Mouse (Mus musculus) kidney, embryonic 15.5 days (tissue): ENCODE results near the gene Zup1. TPM values are rescaled to one million over a fixed set of nuclear protein-coding genes. Genes with fewer than 3 reads are reported as not detected.
"Not testable (repeated sequence)": the region's sequence is repeated elsewhere in the genome, so short reads cannot be mapped to it uniquely, and the experiment has no call there.

Experiments used
- ATAC-seq: fragments of 200-750 bp; cut with Nextera tagmentation; replicated peaks from 2 replicates; pipeline ENCODE4 v1.8.0; 2017; ENCODE audit warnings: moderate TSS enrichment; ENCODE audit not compliant: low FRiP score
- H3K27ac ChIP-seq: fragments of 300-500 bp; sonication (generic); 2 replicates; pipeline ENCODE4 v1.5.1; 2015; ENCODE audit warnings: mild to moderate bottlenecking, inconsistent platforms
- H3K27me3 ChIP-seq: fragments of 300-500 bp; sonication (generic); 2 replicates; pipeline ENCODE4 v1.6.1; 2015; ENCODE audit warnings: inconsistent platforms
- H3K36me3 ChIP-seq: fragments of 300-500 bp; sonication (generic); 2 replicates; pipeline ENCODE4 v1.6.1; 2015; ENCODE audit warnings: inconsistent platforms
- H3K4me1 ChIP-seq: fragments of 300-500 bp; sonication (generic); 2 replicates; pipeline ENCODE4 v1.6.1; 2015; ENCODE audit warnings: inconsistent platforms
- H3K4me2 ChIP-seq: fragments of 300-500 bp; sonication (generic); 2 replicates; pipeline ENCODE4 v1.6.1; 2015; ENCODE audit warnings: moderate library complexity, mild to moderate bottlenecking, inconsistent platforms
- H3K4me3 ChIP-seq: fragments of 300-500 bp; sonication (generic); replicated peaks from 2 replicates; pipeline ENCODE4 v1.5.1; 2015; ENCODE audit warnings: mild to moderate bottlenecking, inconsistent platforms
- H3K9ac ChIP-seq: fragments of 300-500 bp; sonication (generic); 2 replicates; pipeline ENCODE4 v1.6.1; 2015; ENCODE audit warnings: mild to moderate bottlenecking, inconsistent platforms
- H3K9me3 ChIP-seq: fragments of 300-500 bp; sonication (generic); replicated peaks from 2 replicates; pipeline ENCODE4 v1.6.1; 2016; ENCODE audit warnings: inconsistent platforms
- WGBS: fragments of 180-500 bp; shearing (Covaris S2); methylation state at CpG from one replicate; pipeline ENCODE4 v1.1.7; 2015; ENCODE audit warnings: mixed read lengths; 5-methylcytosine and 5-hydroxymethylcytosine counted together
- polyA plus RNA-seq: library from polyadenylated mRNA; unstranded; fragments of >200 nt; fragmentation: Nextera tagmentation; extraction: Ambion mirVana; gene quantifications from 2 replicates; pipeline ENCODE4 v1.2.1, GENCODE M21; 2015

Gene Zup1
- polyA plus RNA-seq, 1 experiment from 2014 or later, result 21.9 TPM

DNA sequence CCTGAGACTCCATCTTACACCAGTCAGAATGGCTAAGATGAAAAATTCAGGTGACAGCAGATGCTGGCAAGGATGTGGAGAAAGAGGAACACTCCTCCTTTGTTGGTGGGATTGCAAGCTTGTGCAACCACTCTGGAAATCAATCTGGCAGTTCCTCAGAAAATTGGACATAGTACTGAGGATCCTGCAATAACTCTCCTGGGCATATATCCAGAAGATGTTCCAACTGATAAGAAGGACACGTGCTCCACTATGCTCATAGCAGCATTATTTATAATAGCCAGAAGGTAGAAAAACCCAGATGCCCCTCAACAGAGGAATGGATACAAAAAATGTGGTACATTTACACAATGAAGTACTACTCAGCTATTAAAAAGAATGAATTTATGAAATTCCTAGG lies 49.5 kb downstream of the Zup1 start:
- not testable (repeated sequence) for H3K36me3 ChIP-seq, H3K9me3 ChIP-seq, H3K9ac ChIP-seq, ATAC-seq, H3K4me2 ChIP-seq, H3K27me3 ChIP-seq, H3K27ac ChIP-seq, H3K4me3 ChIP-seq, H3K4me1 ChIP-seq
- WGBS, result 80% methylated on average over 1 of the region's 1 CpGs

DNA sequence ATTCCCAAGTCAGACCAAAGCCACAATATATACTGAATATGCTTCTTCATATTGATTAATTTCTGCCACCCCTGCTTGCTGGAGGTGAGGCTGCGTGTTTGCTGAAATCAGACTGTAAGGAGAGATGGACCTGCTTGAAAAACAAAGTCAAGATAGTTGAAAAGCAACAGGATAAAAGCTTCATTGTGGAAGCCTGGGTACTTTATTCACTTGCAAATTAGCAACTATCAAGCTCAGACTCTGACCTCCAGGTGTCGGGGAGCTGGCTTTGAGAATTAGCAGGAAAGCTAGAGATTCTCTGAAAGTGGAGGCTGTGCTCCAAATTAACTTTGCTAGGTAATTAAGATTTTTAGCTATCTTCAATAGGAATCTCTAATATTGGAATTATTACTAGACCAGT lies 68.7 kb downstream of the Zup1 start:
- H3K4me3 ChIP-seq, H3K9ac ChIP-seq, H3K36me3 ChIP-seq, H3K9me3 ChIP-seq, H3K4me2 ChIP-seq, H3K27me3 ChIP-seq, H3K4me1 ChIP-seq, ATAC-seq, H3K27ac ChIP-seq: not testable (repeated sequence)
- WGBS, result 86% methylated on average over 2 of the region's 2 CpGs

DNA sequence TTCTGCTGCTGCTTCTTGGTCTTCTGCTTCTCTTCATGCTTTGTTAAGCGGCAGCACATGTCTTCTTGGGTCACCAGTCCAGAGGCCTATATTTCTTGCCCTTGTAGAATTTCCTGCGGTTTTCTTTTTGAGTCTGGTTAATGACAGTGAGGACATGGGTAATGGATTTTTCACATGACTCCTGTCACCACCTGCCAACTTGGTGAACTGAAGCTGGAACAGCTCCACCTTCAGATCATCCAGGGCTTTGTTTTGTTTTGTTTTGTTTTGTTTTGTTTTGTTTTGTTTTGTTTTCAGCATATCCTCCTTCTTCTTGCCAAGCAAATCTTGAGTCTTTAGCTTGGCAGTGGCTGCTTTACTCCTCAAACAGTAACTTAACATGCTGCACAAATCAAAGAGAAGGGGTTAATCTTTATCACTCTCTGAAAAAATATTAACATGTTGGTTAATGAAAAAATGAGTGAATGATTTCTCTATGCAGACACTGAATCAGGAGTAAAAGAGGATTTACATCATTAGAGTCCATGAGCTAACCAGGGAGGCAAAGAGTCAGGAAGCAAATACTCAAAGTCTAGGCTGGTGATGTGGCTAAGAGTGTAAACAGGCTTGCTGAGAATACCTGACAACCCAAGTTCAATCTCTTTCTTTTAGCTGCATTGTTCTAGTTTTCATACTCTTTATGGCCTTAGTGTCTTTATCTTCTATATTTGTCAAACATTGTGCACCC lies 78.2 kb downstream of the Zup1 start:
- 52% methylated on average over 2 of the region's 2 CpGs for WGBS
- no peak overlapping the region for H3K9ac ChIP-seq
- no peak overlapping the region for H3K27ac ChIP-seq
- H3K27me3 ChIP-seq, result no peaks in the 10 kb centered on the region
- peak; percentile 79 for ATAC-seq
- H3K36me3 ChIP-seq, result no peaks in the 10 kb centered on the region
- no peaks in the 10 kb centered on the region for H3K9me3 ChIP-seq
- no peaks in the 10 kb centered on the region for H3K4me1 ChIP-seq
- no peak overlapping the region for H3K4me3 ChIP-seq
- no peak overlapping the region for H3K4me2 ChIP-seq

DNA sequence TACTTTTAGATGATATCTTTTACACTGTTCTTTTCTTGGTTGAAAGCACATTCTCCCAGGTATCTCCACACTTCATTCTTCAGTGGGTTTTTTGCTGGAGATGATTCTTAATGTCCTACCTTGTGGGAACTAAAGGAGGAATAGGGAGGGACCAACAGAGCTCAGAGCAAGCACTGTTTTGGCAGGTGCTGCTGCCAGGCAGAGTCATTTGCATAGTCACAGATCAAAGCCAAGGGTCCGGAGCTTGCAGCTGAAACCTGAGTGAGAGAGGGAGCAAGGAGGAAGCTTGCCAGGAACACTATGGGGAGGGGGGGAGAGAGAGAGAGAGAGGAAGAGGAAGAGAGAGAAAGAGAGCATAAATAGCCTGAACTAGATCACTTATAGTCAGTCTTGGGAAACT lies 80.6 kb downstream of the Zup1 start:
- Histone ChIP-seq H3K9me3 (no peaks in the 10 kb centered on the region), H3K9ac (no peak overlapping the region), H3K4me1 (no peaks in the 10 kb centered on the region), H3K4me3 (no peak overlapping the region), H3K27ac (no peak overlapping the region), H3K36me3 (no peaks in the 10 kb centered on the region), H3K27me3 (no peaks in the 10 kb centered on the region), H3K4me2 (no peak overlapping the region)
- 0 out of 2 replicates have a peak, but pooled peaks have one; percentile 56 for ATAC-seq
- WGBS, result 5% methylated on average over 1 of the region's 1 CpGs

Other genes starting within 250 kb of the Zup1 start
- gene Sult3a2, start 164.6 kb downstream of the Zup1 start, polyA plus RNA-seq, result not detected in 2 replicates
- not detected in 2 replicates for gene Sult3a1, start 93.5 kb downstream of the Zup1 start, polyA plus RNA-seq
- 0.05 and 0.14 TPM in 2 replicates for gene Rsph4a, start 46.2 kb downstream of the Zup1 start, polyA plus RNA-seq
- gene Rwdd1, start 68.4 kb upstream of the Zup1 start, polyA plus RNA-seq, result 121 and 133 TPM in 2 replicates
- not detected in 2 replicates for gene Trappc3l, start 86.3 kb upstream of the Zup1 start, polyA plus RNA-seq
- not detected in 2 replicates for gene Calhm4, start 93.0 kb upstream of the Zup1 start, polyA plus RNA-seq
- gene Calhm5, start 145.2 kb upstream of the Zup1 start, polyA plus RNA-seq, result 0.39 and 0.74 TPM in 2 replicates
- gene Calhm6, start 176.7 kb upstream of the Zup1 start, polyA plus RNA-seq, result 0.75 and 0.90 TPM in 2 replicates